Mouse (Mus musculus) heart, postnatal 0 days (tissue): ENCODE data around the gene Slit1.

Experiments used
- CTCF ChIP-seq: IDR thresholded peaks from 2 replicates; pipeline ENCODE4 v1.5.1; 2016; ENCODE audit warnings: antibody characterized with exemption, control low read depth, low read depth
- EP300 ChIP-seq: IDR thresholded peaks from 2 replicates; pipeline ENCODE4 v1.6.1; 2016; ENCODE audit warnings: antibody characterized with exemption, low read depth

GRCm38 (mm10) chr19:41724831-41725470, 18.5 kb downstream of the Slit1 start:
- TF ChIP-seq EP300: no peak
- no peak for TF ChIP-seq CTCF
